Mouse (Mus musculus): Measurements from ENCODE around the gene Tmem140. TPM values are rescaled to one million over a fixed set of nuclear protein-coding genes. Genes with fewer than 3 reads are reported as not detected.

Tmem140 gene
- polyA plus RNA-seq, 1 experiment from 2014 or later = 1.8 TPM

DNA sequence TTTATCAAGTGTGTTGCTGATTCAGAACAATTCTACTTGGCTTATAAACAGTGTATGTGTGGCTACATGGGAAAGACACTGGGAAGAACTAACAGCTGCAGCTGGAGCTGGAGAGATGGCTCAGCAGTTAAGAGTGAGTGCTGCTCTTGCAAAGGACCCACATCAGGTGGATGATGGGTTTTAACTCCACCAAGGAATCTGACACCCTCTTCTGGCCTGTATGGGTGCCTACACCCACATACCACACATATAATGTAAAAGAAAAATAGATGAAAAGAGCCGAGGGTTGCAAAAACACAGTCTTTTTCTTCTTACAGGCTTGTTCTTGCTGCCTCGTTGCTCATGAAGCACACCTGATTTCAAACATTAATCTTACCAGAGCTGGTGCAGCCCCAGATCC lies 43.2 kb downstream of the Tmem140 start:
- Histone ChIP-seq H3K9ac (ENCODE audit: low read depth, low read length) (no peak overlapping the region), H3K27me3 (replicated peaks; ENCODE audit: control insufficient read depth, insufficient read depth, low read length) (no peaks in the 10 kb centered on the region), H3K4me1 (ENCODE audit: control insufficient read depth, insufficient read depth, low read length) (peaks cover 6% of the 10 kb centered on the region), H3K4me3 (ENCODE audit: low read length) (no peak overlapping the region), H3K9me3 (ENCODE audit: control insufficient read depth, low read length) (no peaks in the 10 kb centered on the region), H3K36me3 (ENCODE audit: control insufficient read depth, insufficient read depth, low read length) (peaks cover 12% of the 10 kb centered on the region; the same call in 1 of the 2 replicates), H3K27ac (ENCODE audit: low read length) (no peak overlapping the region), H3K4me2 (ENCODE audit: low read depth, low read length) (no peak overlapping the region)
- ATAC-seq = no peak
- WGBS = 79% methylated on average over 2 of the region's 2 CpGs

DNA sequence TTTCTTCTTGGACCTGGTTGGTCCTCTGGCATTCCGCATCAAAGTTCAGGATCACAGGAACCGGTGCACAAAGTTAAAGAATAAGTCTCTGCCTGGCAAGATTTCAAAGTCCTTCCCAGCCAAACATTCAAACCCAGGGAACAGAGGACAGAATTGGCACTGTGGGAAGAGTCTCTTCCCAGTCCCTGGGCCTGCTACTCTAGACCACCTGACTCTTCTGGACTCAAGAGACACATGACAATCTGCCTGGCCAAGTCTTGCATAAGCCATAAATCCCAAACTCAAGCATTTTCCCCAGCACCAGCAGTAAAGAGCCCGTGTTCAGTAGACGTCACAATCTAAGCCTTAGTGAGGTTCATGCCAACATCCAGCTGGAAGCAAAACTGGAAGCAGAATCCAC lies 43.7 kb downstream of the Tmem140 start:
- H3K27ac ChIP-seq (ENCODE audit: low read length) = no peak overlapping the region
- no peak overlapping the region for H3K9ac ChIP-seq (ENCODE audit: low read depth, low read length)
- no peak for ATAC-seq
- H3K4me3 ChIP-seq (ENCODE audit: low read length) = no peak overlapping the region
- H3K9me3 ChIP-seq (ENCODE audit: control insufficient read depth, low read length) = no peaks in the 10 kb centered on the region
- no peak overlapping the region for H3K4me2 ChIP-seq (ENCODE audit: low read depth, low read length)
- peaks cover 6% of the 10 kb centered on the region for H3K4me1 ChIP-seq (ENCODE audit: control insufficient read depth, insufficient read depth, low read length)
- WGBS = 92% methylated on average over 4 of the region's 4 CpGs
- 0 out of 2 replicates have a peak, but pooled peaks cover 12% of the 10 kb centered on the region for H3K36me3 ChIP-seq (ENCODE audit: control insufficient read depth, insufficient read depth, low read length)
- no peaks in the 10 kb centered on the region for H3K27me3 ChIP-seq (replicated peaks; ENCODE audit: control insufficient read depth, insufficient read depth, low read length)

DNA sequence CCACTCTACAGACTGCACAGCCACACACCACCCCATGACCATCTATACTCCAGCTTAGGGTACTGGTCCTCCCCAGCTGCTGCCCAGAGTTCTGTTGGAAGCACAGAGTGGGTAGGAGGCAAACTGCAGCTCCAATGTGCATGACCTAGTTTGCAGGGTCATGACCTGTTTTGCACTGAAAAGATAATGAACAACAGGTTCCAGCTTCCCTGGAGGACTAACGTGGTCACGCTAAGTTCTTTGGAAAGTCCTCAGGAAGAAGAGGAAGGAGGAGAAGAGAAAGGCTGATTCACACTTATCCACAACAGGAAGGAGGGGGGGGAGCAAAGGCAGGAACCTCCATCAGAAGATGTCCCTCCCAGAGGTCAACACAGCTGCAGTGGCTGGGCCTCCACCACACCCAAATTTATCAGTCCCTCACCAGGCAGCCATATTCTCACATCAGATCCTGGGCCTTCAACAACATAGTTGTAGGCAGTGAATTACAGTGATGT lies 44.2 kb downstream of the Tmem140 start:
- Histone ChIP-seq H3K27me3 (replicated peaks; ENCODE audit: control insufficient read depth, insufficient read depth, low read length) (no peaks in the 10 kb centered on the region), H3K4me1 (ENCODE audit: control insufficient read depth, insufficient read depth, low read length) (peaks cover 6% of the 10 kb centered on the region), H3K36me3 (ENCODE audit: control insufficient read depth, insufficient read depth, low read length) (0 out of 2 replicates have a peak, but pooled peaks cover 12% of the 10 kb centered on the region), H3K4me3 (ENCODE audit: low read length) (no peak overlapping the region), H3K4me2 (ENCODE audit: low read depth, low read length) (no peak overlapping the region), H3K9me3 (ENCODE audit: control insufficient read depth, low read length) (no peaks in the 10 kb centered on the region), H3K27ac (ENCODE audit: low read length) (no peak overlapping the region), H3K9ac (ENCODE audit: low read depth, low read length) (no peak overlapping the region)
- no peak for ATAC-seq
- 73% methylated on average over 2 of the region's 2 CpGs for WGBS

DNA sequence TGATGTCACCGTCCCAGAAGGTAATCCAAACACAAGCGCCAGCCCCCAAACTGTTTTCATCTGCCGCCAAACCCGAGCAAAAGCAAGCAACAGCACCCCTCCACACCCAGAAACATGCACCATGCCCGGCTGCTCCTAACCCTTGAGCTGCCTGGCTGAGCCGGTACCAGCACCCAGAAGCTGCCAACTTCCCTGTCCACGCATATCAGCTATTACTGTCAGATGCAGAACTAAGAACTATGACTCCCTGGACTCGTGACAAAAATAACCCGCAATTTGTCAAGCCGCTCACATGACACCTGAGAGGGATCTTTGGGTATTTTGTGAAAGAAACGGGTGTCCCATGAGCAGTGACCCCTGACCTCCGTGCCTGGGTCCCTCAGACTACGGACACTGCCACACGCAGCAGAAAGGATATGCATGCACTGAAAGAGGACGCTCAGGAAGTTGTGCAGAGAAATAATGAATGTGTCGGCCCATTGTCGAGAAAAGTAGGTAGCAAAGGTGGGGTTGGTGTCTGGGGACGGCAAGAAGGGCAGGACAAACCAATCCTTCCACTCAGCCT lies 44.8 kb downstream of the Tmem140 start:
- Histone ChIP-seq H3K27ac (ENCODE audit: low read length) (no peak overlapping the region), H3K4me2 (ENCODE audit: low read depth, low read length) (no peak overlapping the region), H3K36me3 (ENCODE audit: control insufficient read depth, insufficient read depth, low read length) (0 out of 2 replicates have a peak, but pooled peaks cover 12% of the 10 kb centered on the region), H3K4me1 (ENCODE audit: control insufficient read depth, insufficient read depth, low read length) (peaks cover 6% of the 10 kb centered on the region), H3K4me3 (ENCODE audit: low read length) (no peak overlapping the region), H3K9ac (ENCODE audit: low read depth, low read length) (no peak overlapping the region), H3K27me3 (replicated peaks; ENCODE audit: control insufficient read depth, insufficient read depth, low read length) (no peaks in the 10 kb centered on the region), H3K9me3 (ENCODE audit: control insufficient read depth, low read length) (no peaks in the 10 kb centered on the region)
- ATAC-seq = no peak
- WGBS = 85% methylated on average over 18 of the region's 18 CpGs

DNA sequence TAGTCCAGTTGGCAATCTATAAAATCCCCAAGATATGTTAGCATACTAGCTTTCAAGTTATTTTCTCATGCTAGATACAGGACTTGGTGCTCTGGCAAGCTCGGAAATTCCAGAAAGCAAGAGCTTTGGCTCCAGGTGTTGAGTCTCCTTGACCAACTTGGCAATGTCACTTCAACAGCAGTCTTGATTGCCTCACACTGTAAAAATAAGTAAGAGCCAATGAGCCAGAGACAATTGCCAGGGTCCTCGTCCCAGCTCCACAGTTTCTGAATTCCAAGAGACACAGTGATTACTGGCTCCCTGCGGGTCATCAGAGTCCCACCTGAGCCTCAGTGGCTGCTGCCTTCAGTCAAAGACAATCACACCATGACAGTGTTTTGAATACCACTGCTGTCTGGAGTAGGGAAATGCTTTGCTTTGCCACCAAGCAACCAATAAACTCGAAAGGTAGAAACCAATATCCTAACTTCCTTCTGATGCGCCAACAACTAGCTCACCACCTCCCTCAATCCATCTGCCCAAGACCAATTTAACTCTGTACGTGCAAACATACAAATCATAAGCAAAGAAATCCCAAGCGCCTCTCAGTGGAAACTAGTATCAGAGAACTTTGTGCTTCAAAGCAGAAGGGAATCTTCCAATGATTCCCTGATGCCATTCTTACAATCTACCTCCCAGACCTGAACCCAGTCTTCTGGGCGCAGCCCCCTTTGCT lies 46.8 kb downstream of the Tmem140 start:
- peak overlapping the region; percentile 77 for H3K9ac ChIP-seq (ENCODE audit: low read depth, low read length)
- H3K9me3 ChIP-seq (ENCODE audit: control insufficient read depth, low read length) = no peaks in the 10 kb centered on the region
- ATAC-seq = no peak
- peak overlapping the region; percentile 80 for H3K4me3 ChIP-seq (ENCODE audit: low read length)
- H3K27ac ChIP-seq (ENCODE audit: low read length) = no peak overlapping the region
- peaks cover 6% of the 10 kb centered on the region for H3K4me1 ChIP-seq (ENCODE audit: control insufficient read depth, insufficient read depth, low read length)
- H3K4me2 ChIP-seq (ENCODE audit: low read depth, low read length) = peak overlapping the region; percentile 70
- H3K36me3 ChIP-seq (ENCODE audit: control insufficient read depth, insufficient read depth, low read length) = 0 out of 2 replicates have a peak, but pooled peaks cover 12% of the 10 kb centered on the region
- 39% methylated on average over 8 of the region's 8 CpGs for WGBS
- H3K27me3 ChIP-seq (replicated peaks; ENCODE audit: control insufficient read depth, insufficient read depth, low read length) = no peaks in the 10 kb centered on the region

DNA sequence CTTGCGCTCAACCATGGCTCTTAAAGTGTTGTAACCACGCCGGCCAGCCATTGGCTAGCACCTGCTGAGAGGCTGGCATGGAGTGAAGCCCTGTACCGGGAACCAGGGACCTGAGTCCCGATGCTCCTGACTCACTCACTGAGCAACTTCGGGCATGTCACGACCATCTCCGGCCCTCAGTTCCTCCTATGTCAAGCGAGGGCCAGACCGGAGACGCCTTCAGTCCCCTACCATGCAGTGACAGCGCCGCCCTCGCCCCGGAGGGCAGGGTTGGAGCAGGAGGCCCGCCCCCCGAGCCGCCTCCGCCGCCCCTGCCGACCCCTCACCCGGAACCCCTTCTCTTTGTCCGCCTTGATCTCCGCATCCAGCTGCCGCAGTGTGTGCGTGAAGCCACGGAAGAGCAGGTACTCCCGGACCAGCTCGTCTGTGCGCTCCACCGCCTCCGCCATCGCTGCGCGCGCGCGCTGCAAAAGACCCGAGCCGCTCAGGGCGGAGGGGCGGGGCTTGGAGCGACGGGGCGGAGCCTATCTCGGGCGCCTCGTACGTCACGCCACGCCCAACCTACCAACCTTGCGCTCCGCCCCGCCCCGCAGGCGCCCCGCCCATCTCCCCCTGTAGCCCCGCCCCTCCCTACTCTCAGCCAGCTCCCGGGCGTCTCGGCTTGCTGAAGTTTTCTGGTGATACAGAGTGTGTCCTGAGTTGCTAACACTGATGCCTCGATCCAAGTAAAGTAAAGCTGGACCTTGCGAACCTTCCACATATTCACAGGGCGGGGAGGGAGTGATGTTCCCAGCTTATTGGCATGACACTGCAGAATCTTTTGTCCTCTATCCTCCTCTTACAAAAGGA lies 47.6 kb downstream of the Tmem140 start, which contains the start of gene Wdr91:
Wdr91 (minus strand) TSS at position 506 of the 849 bp plus-strand sequence.
- peak within 1 kb of the TSS; percentile 75 for H3K27ac ChIP-seq (ENCODE audit: low read length)
- under 1% methylated on average over 64 of the region's 64 CpGs for WGBS
- H3K9ac ChIP-seq (ENCODE audit: low read depth, low read length) = peak within 1 kb of the TSS; percentile 77
- H3K4me2 ChIP-seq (ENCODE audit: low read depth, low read length) = peak within 1 kb of the TSS; percentile 70
- peak within 1 kb of the TSS; percentile 80 for H3K4me3 ChIP-seq (ENCODE audit: low read length)
- H3K9me3 ChIP-seq (ENCODE audit: control insufficient read depth, low read length) = no peaks in the 10 kb centered on the region
- no peaks in the 10 kb centered on the region for H3K27me3 ChIP-seq (replicated peaks; ENCODE audit: control insufficient read depth, insufficient read depth, low read length)
- H3K4me1 ChIP-seq (ENCODE audit: control insufficient read depth, insufficient read depth, low read length) = peaks cover 6% of the 10 kb centered on the region
- H3K36me3 ChIP-seq (ENCODE audit: control insufficient read depth, insufficient read depth, low read length) = 0 out of 2 replicates have a peak, but pooled peaks cover 12% of the 10 kb centered on the region
- ATAC-seq = peak; percentile 92

DNA sequence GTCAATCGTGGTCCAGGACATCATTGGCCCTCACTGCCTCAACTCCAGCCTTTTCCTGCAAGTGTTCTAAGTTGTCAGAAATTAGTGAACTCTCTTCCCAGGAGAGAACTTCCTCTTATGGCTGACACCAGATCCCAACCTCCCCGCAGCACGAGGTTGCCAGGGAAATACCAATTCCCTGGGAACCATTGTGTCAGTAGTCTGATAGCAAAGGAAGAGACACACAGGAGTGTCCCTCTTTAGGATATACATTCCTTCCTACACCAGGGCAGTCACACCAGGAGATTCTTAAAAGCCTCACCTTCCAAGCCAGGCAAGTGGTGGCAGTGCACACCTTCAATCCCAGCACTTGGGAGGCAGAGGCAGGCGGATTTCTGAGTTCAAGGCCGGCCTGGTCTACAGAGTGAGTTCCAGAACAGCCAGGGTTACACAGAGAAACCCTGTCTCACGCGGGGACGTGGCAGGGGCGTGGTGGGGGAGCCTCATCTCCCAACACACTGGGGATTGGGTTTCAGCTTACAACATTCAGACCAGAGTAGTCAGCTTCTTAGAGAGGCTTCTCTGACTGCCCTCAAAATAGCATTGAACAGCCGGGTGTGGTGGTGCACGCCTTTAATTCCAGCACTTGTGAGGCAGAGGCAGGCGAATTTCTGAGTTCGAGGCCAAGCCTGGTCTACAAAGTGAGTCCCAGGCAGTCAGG lies 50.5 kb downstream of the Tmem140 start:
- 83% methylated on average over 13 of the region's 13 CpGs for WGBS
- H3K4me1 ChIP-seq (ENCODE audit: control insufficient read depth, insufficient read depth, low read length) = peaks cover 6% of the 10 kb centered on the region
- H3K9ac ChIP-seq (ENCODE audit: low read depth, low read length) = no peak overlapping the region
- no peak overlapping the region for H3K4me2 ChIP-seq (ENCODE audit: low read depth, low read length)
- no peak overlapping the region for H3K27ac ChIP-seq (ENCODE audit: low read length)
- H3K9me3 ChIP-seq (ENCODE audit: control insufficient read depth, low read length) = no peaks in the 10 kb centered on the region
- ATAC-seq = no peak
- H3K4me3 ChIP-seq (ENCODE audit: low read length) = no peak overlapping the region
- H3K36me3 ChIP-seq (ENCODE audit: control insufficient read depth, insufficient read depth, low read length) = no peaks in the 10 kb centered on the region
- no peaks in the 10 kb centered on the region for H3K27me3 ChIP-seq (replicated peaks; ENCODE audit: control insufficient read depth, insufficient read depth, low read length)

DNA sequence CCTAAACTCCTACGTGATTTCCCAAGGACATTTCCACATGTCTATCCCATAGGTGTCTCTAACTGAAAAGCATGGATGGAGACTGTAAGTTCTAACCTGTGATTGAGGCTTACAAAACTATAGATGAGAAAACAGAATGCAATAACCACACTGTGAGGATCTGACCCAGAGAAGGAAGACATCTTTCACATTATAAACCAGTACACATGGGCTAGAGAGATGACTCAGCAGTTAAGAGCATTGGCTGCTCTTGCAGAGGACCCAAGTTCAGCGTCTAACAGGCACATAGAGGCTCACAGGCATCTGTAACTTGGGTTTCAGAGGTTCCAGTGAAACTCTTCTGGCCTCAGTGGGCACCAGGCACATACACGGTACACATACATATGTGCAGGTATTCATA lies 51.5 kb downstream of the Tmem140 start:
- WGBS = 85% methylated on average over 3 of the region's 3 CpGs

More for the DNA sequence above, 51.5 kb downstream of the Tmem140 start:
- Histone ChIP-seq H3K4me3 (ENCODE audit: low read length) (no peak overlapping the region), H3K4me1 (ENCODE audit: control insufficient read depth, insufficient read depth, low read length) (peaks cover 6% of the 10 kb centered on the region), H3K36me3 (ENCODE audit: control insufficient read depth, insufficient read depth, low read length) (no peaks in the 10 kb centered on the region), H3K27ac (ENCODE audit: low read length) (no peak overlapping the region), H3K9ac (ENCODE audit: low read depth, low read length) (no peak overlapping the region), H3K4me2 (ENCODE audit: low read depth, low read length) (no peak overlapping the region), H3K27me3 (replicated peaks; ENCODE audit: control insufficient read depth, insufficient read depth, low read length) (no peaks in the 10 kb centered on the region), H3K9me3 (ENCODE audit: control insufficient read depth, low read length) (no peaks in the 10 kb centered on the region)
- ATAC-seq = no peak

Data from intestine, embryonic 16.5 days (tissue).